Mouse (Mus musculus): ENCODE data around the gene Galnt2. TPM values are rescaled to one million over a fixed set of nuclear protein-coding genes. Genes with fewer than 3 reads are reported as not detected.

Gene Galnt2
- total RNA-seq, 2 experiments from 2014 or later: 53.7 to 56.6 TPM

DNA sequence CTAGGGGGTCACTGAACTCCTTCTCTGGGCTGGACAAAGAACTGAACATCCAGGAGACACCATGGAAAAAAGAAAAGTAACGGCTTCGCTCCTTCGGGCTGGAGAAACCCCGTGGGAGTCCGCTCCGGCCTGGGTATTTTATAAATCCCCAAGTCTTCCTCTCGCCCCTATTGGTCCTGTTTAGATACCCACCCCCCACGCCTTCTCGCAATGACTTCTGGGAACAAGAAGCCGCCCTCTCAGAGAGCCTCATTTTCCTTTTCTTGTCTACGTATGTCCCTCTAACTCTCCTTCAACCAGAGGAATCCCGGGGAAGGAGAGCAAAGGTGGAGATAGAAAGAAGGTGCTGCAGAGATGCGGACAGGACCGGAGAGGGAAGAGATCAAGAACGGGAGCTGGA is 132.1 kb downstream of the Galnt2 start:
- DNase-seq (ENCODE audit: low spot score in 2 of 2): no peak

DNA sequence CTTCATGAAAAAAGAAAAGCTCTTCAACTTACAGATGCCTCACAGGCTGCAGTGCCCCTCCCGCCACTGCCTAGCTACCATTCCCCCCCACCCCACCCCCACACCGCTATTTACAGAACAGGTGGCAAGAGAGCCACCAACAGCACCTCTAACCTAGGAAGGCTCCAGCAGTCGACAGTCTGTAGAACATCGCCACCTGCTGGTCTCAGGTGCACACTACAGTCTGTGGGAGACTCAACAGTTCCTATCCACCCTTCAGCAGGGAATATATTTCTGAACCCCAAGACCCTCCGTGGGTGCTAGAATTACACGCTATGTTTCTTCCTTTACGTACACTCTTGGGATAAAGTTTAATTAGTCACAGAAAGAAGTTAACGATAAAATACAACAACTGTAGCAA is 137.0 kb downstream of the Galnt2 start:
- peak; percentile 57 to 70 for DNase-seq (ENCODE audit: low spot score in 2 of 2)

DNA sequence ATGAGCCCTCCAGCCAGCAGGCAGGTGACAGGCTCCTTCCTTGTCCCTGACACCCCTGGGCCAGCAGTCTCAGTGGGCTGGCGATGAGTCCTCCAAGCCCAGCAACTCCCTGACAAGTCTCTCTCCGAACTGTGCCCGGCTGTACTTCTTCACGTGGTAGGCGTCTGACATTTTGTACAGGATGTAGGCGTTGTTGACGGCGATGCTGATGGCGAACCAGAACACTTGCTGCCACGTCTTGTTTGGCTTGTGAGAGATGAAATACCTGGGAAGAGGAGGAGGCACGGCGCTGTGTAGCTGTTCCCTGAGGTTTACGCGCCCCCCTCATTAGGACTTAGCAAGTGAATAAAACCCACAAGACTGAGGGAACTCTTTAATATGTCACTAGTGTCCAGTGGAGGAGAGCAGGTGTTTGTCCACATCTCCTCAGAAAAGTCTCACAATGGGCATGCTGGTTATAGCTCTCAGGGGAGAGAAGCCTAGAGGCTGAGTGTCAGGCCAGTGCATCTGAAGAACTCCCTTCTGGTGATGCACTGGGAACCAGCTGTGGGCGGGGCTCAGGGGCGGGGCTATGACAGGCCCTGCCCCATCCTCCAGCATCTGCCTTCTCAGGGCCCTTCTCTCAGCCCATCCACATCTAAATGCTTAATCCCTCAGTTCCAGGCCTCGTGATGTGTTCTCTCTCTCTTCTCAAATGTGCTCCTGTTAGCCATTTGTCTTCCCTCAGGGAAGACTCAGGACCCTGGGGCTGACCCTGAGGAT is 139.4 kb downstream of the Galnt2 start:
- DNase-seq (ENCODE audit: low spot score in 2 of 2): no peak

DNA sequence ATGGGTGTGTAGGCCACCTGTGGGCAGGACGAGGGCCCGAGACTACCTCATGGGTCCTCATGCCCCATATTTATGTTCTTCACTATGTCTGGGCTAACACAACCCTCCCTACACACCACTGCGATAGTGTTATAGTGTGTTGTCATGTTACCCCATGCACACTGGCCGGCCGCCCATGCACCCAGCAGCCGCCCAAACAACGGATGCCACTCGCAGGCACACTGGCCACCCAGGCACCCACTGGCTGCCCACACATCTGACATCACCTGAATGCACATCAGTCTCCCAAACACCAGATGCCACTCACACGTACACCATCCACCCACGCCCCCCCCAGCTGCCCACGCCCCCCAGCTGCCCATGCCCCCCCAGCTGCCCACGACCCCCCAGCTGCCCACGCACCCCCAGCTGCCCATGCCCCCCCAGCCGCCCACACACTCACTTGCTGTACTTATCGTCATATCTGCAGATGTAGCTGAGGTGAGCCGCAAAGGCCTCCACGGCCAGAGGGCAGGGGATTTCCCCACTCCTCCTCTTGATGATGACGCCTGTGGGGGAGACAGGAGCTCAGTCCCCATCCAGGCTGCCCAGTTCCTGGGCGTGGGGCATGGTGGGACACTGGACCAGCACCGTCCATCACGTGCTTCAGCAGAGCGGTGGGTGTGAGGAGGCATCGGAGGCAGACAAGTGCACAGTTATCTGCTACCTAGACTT is 140.4 kb downstream of the Galnt2 start:
- DNase-seq (ENCODE audit: low spot score in 2 of 2): no peak

DNA sequence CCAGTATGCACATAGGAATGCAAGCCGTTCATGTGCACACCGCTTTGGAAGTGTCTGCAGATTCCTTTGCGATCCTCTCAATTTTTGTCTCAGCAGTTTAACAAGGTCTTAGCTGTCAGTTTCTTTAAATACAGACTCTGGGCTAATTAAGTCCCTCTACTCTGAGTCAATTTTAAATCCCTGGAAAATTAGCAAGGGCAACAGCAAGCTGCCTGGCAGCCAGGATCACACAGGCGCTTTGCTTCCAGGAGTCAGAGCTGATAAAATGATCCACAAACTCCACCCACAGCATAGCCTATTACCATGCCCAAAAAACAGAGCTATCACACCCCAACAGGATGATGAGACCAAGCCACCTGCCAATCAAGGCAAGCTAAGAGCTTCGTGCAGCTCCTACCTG is 142.6 kb downstream of the Galnt2 start:
- DNase-seq (ENCODE audit: low spot score in 2 of 2): no peak

DNA sequence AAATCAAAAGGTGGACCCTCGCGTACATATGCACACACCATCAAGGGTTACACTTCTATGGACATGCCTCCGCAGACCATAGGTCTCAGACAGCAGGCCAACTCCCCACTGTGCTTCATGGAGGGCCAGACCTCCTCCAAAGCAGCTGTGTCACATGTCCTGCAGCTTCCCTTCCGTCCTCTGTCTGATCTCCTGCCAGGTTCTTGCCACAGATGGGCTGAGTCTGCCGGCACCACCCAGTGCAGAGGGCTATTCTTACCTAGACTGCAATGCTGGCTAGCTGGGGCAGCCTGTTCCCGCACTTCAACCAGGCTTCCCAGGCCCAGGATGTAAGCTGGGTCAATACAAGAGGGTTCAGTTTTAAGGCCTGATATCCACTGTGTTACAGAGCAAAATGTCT is 144.0 kb downstream of the Galnt2 start:
- no peak for DNase-seq (ENCODE audit: low spot score in 2 of 2)

DNA sequence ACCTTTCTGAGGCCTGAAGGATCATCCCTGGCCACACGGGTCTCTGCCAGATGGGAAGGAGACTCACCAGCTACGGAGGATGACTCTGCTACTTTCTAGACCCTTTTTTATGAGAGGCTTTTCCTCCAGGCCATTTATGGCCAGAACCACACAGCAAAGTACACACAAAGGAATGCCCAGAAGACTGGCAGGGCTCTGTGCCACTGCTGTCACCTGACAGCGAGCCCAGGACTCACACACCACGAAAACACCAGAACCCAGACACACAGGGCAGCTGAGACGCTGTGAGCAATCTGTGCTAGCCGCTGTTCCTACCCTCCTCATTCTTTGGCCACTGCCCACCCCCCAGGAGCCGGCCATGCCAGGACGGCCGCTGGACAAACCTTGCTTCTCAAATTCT is 144.5 kb downstream of the Galnt2 start:
- DNase-seq (ENCODE audit: low spot score in 2 of 2): no peak

DNA sequence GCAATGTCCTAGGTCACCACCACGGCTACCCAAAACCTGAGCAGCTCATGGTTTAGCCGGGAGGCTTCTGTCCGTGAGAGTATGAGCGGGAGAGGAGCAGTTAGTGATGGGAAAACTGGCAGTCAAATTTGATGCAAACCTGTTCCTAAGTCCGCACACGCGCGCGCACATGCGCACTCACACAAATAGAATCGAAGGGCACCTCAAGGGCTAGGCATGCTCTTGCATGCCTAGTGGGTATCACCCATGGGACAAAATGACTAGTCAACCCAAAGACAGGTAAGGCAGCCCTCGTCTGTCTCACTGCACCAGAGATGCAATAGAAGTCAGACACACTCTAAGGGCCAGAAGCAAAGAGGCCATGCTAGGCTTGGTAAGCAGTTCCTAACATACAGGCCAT is 145.2 kb downstream of the Galnt2 start:
- no peak for DNase-seq (ENCODE audit: low spot score in 2 of 2)

DNA sequence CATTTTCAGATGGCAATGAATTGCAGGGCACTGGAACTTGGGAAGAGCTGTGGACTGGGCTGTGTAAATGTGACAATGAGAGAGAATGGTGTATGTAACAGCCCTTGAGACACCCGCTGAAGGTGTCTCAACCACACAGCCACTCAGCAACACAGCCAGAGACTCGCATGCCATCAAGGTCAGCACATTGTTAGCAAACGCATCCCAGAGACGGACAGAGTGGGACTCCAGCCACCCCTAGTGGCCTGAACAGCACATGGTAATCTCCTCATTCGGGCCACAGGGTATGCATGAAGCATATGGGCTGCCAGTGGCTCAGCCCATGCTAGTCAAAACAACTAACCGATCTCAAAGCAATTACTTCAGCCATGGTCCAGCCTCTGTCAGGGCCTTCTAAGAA is 148.1 kb downstream of the Galnt2 start:
- DNase-seq (ENCODE audit: low spot score in 2 of 2): no peak

DNA sequence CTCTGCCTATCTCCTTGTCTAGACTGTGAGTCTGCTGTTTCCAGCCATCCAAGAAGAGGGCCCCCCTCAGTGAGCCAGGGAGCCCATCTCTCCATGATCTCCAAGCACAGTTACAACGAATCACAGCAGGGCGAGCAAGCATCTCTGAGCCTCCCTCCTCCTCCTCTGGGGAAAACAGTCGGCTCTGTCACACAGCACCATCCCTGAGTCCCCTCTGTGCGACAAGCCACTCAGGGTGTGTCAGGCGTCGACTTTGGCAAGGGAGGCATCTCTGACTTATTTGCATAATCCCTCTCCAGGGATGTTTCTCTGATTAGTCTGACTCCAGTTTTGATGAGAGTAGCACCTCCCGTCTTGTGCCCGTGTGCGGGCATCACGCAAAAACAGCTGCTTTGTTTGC is 151.0 kb downstream of the Galnt2 start:
- DNase-seq (ENCODE audit: low spot score in 2 of 2): no peak

DNA sequence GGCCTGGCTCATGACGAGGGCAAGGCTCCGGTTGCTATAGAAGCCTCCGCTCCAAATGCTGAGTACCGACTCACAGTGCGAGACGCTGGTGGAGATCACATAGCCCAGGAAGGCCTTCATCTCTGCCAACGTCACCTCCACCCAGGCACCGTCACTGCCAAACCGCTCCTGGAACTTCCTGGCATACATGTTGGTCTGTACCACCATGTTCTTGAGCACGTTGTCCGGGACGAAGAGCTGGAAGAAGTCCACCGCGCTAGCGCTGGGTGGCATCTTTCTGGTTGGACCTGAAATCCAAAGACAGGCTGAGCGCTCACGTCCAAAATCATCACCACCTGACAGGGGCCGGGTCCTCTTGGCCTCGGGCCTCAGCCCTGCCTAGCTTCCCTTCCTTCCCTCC is 153.1 kb downstream of the Galnt2 start:
- no peak for DNase-seq (ENCODE audit: low spot score in 2 of 2)

DNA sequence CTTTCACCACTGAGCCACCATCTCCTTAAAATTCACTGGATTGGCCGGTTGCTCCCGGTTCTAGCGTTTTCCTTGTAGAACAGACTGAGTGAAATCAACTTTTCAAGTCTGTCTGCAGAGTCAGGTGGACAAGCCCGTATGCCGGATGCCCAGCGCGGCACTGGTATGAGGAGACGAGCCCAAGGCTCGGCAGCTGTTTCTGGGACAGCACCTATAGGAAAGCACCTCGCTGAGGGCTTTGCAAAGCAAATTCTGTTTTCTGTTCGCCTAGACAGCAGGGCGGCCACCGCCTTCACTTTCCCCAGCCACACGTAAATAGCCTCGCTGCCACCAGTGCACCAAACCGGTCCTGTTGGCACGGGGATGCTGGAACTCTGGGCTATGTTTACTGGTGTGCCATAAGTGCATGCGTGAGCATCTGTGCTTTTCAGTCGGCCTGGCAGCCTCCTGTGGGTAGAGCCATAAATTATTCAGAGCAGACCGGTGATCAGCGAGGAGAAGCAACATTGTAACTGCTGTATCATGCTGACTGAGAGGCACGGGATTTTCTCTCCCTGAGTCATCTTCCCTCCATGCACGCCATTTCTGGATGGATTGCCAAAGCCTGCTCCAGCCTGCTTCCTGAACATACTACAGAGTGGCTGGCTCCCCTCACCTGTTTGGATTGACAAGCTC is 155.2 kb downstream of the Galnt2 start:
- DNase-seq (ENCODE audit: low spot score in 2 of 2): peak; percentile 58 to 79

DNA sequence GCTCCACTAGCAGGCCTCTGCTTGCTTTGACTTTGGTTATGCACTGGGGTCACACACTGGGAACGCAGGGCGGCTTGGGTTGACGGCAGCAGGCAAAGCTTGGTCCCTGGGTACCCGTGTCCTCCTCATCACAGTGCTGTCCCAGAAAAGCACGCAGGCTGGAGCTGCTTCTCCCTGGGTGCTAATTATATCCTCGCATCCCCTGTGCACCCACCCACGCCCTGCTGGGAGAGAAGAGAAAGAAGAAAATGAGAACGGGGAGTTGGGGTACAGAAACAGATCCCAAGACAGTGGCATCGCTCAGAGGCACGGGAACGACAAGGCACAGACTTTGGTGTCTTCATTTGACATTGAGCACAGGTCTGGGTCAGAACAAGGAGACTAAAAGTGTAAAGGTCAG is 158.3 kb downstream of the Galnt2 start:
- peak; percentile 58 to 67 for DNase-seq (ENCODE audit: low spot score in 2 of 2)

DNA sequence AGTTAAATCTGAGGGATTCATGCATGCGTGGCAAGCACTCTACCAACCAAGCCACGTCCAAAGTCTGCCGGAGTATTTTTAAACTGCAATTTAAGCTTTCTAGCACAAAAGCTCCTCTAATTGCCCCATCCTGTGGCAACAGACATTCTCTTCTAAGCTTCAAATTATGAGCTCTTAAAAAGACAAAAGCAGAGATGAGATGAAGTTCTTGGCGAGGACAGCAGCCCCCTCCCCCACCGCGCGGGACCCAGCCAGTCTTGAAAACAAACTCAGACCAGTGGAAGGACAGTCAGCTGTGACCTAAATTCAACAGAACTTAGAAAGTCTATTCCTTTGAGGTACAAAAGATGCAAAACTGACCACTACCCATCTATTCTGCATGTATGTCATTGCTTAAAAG is 160.0 kb downstream of the Galnt2 start:
- DNase-seq (ENCODE audit: low spot score in 2 of 2): peak in 1 of 2 experiments; percentile 42

DNA sequence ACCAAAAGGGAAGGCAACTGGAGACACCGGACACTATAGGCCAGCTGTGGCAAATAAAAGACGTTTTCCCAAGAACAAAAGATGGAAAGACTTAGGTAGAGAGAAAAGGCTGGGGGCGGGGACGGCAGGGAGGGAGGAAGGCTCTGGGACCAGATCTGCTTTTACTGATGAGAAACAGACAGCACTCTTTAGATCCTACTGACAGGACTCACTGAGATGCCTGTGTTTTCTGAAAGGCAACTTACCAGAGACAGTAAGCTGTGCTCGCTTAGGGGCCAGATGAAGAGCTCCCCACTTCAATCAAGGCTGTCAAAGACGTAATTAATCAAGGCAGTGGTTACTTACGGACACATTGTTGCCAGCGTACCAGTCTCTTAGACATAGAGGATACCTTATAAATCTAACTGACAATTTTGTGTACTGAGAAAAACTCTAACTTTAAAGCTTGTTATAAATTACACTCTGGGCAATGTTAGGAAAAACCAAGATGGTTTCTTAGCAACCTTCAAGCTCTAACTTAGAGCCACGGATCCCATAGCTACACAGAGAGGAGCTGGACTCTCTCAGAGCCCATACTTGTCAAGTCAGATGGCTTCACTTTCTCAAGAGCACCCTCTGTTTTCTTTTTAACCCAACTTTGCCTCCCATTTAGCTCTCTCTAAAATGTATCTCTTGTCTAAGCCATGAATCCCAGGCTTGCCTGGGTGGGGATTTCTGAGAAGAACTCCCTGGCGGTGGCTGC is 161.3 kb downstream of the Galnt2 start:
- DNase-seq (ENCODE audit: low spot score in 2 of 2): no peak

DNA sequence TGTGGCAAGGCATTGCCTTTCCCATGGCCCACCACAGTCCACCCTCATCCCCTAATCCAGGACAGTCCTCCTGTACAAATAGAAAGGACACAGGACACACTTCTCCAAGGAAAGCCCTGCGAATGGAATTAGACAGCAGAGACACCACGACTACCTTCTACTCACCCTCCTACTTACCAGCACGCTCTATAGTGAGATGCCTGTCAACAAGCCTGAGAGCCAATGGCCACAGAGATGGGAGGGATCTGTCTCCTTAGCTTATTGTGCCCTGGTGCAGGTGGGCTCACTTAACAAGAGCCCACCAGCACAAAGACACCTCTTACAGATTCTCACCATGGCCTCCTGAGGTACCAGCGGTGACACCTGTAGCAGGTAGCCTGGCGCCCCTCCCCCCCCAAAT is 161.8 kb downstream of the Galnt2 start:
- no peak for DNase-seq (ENCODE audit: low spot score in 2 of 2)

DNA sequence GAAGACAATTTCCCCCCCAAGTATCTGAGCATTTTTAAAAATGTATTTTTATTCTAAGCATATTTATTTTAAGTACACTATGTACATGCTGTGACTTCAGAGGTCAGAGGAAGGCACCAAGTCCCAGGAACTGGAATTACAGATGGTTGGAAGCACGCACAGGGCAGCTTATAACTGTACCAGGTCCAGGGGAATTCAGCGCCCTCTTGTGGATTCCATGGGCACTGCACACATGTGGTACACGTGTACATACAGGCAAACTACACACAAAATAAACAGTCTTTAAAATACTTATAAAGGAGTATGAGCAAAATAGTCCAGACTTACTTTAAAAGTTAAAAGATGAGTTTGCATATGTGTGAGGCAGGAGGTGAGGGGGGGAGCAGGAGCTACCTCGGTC is 162.7 kb downstream of the Galnt2 start:
- no peak for DNase-seq (ENCODE audit: low spot score in 2 of 2)

DNA sequence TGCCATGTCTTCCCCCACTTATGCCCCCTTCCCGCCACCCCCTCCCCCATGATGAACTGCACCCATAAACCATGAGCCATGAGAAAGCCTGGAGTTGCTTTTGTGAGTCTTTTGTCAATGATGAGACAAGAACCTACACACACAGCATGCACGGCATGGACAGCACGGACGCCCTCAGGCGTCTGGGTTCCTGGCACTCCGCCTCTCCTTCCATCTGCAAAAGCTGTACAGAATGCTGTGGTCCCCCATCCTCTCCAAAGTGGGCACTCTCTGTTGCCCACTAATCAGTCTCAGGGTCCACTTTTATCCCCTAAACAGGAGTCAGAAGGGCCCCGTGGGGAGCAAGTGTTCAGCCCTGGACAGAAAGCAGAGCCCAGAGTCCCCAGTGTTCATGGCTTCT is 163.8 kb downstream of the Galnt2 start:
- no peak for DNase-seq (ENCODE audit: low spot score in 2 of 2)

All from layer of hippocampus, postnatal 14 days (tissue).